Mouse (Mus musculus) megakaryocyte, embryonic 14.5 days (primary cell): Measurements from ENCODE around the gene Acss2. TPM values are rescaled to one million over a fixed set of nuclear protein-coding genes. Genes with fewer than 3 reads are reported as not detected.

Experiments used
- H3K27me3 ChIP-seq: replicated peaks from 2 replicates; pipeline ENCODE3; 2012; ENCODE audit warnings: inconsistent platforms
- H3K36me3 ChIP-seq: replicated peaks from 2 replicates; pipeline ENCODE3; 2012; ENCODE audit warnings: low read length, inconsistent platforms, mixed read lengths
- H3K4me1 ChIP-seq: 2 replicates; pipeline ENCODE4 v1.6.1; 2012; ENCODE audit warnings: inconsistent platforms
- H3K4me3 ChIP-seq: replicated peaks from 2 replicates; pipeline ENCODE3; 2012; ENCODE audit warnings: moderate library complexity, mild to moderate bottlenecking, inconsistent platforms
- H3K9me3 ChIP-seq: 2 replicates; pipeline ENCODE4 v1.6.1; 2012; ENCODE audit warnings: inconsistent platforms
- FLI1 ChIP-seq: IDR thresholded peaks from 2 replicates; pipeline ENCODE4 v1.6.1; 2012; ENCODE audit warnings: low read length, inconsistent platforms, mixed read lengths
- GATA1 ChIP-seq: IDR thresholded peaks from 3 replicates; pipeline ENCODE4 v1.6.1; 2012; ENCODE audit warnings: mixed read lengths, low read length, inconsistent platforms, borderline replicate concordance
- polyA plus RNA-seq: library from polyadenylated mRNA; stranded (reverse); fragments of >175 nt; gene quantifications from 2 replicates; pipeline ENCODE4 v1.2.3, GENCODE M21; 2012; ENCODE audit warnings: low replicate concordance; ENCODE audit not compliant: insufficient read depth

The Acss2 gene
- polyA plus RNA-seq, 1 experiment: 10.2 TPM

DNA sequence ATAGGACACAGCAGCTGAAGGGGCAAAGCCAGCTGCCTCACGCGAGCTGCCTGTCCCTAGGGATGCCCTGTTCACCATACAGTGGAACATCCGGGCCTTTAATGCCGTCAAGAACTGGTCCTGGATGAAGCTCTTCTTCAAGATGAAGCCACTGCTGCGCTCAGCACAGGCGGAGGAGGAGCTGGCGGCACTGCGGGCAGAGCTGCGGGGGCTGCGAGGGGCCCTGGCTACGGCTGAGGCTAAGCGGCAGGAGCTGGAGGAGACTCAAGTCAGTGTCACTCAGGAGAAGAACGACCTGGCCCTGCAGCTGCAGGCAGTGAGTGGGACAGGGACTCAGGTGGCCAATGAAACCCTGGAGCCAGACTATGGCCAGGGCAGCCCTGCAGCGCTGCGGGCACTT, 108.5 kb downstream of the Acss2 start:
- H3K4me1 ChIP-seq: peaks cover 63% of the 10 kb centered on the region
- TF ChIP-seq FLI1 (no peak), GATA1 (no peak)
- H3K27me3 ChIP-seq: peaks cover 76% of the 10 kb centered on the region
- peaks cover 16% of the 10 kb centered on the region for H3K36me3 ChIP-seq
- no peak overlapping the region for H3K4me3 ChIP-seq
- H3K9me3 ChIP-seq: no peaks in the 10 kb centered on the region

DNA sequence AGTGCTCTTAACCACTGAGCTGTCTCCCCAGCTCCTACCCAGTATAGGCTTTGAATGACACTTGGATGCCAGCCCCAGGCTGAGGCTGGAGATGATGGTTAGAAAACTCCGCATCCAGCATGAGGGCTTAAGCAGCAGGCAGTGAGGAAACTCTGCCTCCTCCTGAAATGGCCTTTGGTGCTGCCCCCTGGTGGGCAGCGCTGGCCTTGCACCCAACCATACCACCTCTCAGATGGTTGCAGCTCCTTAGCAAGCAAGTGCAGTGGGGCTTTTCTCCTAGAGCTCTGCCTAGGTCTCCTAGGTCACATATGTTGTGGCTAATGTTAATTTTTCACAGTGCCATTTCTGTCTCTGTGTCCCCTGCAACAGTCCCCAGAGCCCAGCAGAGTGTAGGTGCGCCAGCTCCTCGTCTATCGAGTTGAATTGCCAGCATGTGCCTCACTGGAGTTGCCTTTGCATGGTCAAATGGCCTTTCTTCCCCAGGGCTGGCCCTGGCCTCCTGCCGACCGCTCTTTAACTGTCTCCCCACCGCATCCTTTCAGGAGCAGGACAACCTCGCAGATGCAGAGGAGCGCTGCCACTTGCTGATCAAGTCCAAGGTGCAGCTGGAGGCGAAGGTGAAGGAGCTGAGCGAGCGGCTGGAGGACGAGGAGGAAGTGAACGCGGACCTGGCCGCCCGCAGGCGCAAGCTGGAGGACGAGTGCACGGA, 109.4 kb downstream of the Acss2 start:
- Histone ChIP-seq H3K36me3 (peaks cover 25% of the 10 kb centered on the region), H3K4me3 (no peak overlapping the region), H3K4me1 (peaks cover 60% of the 10 kb centered on the region), H3K27me3 (peaks cover 73% of the 10 kb centered on the region), H3K9me3 (no peaks in the 10 kb centered on the region)
- TF ChIP-seq FLI1: no peak
- no peak for TF ChIP-seq GATA1

DNA sequence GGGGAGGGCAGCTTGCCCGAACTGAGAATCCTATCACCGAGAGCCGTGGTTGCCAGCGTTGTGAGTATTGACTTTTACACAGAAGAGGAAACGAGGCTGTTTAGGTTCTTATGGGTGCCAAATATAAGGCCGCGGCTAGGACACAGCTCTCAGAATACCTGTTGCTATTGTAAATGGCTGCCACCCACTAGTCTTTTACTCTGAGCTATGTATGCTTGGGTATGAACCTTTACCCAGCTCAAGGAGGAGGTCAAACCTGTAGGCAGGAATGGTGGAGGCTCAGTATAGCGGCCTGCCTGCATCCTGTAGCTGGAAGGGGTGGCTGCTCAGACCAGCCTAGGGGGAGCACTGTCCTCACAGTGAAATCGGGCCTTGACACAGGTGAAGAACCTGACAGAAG, 110.4 kb downstream of the Acss2 start:
- H3K27me3 ChIP-seq: peaks cover 64% of the 10 kb centered on the region
- no peak for TF ChIP-seq FLI1
- no peak for TF ChIP-seq GATA1

DNA sequence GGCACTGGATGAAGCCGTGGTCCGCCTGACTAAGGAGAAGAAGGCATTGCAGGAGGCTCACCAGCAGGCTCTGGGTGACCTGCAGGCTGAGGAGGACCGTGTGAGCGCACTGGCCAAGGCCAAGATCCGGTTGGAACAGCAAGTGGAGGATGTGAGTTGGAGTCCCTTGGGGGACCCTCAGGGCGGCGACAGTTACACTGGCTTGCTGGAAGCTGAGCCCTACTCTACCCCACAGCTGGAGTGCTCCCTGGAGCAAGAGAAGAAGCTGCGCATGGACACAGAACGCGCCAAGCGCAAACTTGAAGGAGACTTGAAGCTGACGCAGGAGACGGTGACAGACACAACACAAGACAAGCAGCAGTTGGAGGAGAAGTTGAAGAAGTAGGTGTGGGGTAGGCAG, 110.8 kb downstream of the Acss2 start:
- Histone ChIP-seq H3K36me3 (peaks cover 38% of the 10 kb centered on the region), H3K4me3 (no peak overlapping the region), H3K4me1 (peaks cover 48% of the 10 kb centered on the region), H3K27me3 (peaks cover 60% of the 10 kb centered on the region), H3K9me3 (no peaks in the 10 kb centered on the region)
- TF ChIP-seq FLI1 (no peak), GATA1 (no peak)

More for the DNA sequence above, 110.4 kb downstream of the Acss2 start:
- H3K9me3 ChIP-seq: no peaks in the 10 kb centered on the region
- H3K4me1 ChIP-seq: peaks cover 51% of the 10 kb centered on the region
- no peak overlapping the region for H3K4me3 ChIP-seq
- peaks cover 34% of the 10 kb centered on the region for H3K36me3 ChIP-seq

DNA sequence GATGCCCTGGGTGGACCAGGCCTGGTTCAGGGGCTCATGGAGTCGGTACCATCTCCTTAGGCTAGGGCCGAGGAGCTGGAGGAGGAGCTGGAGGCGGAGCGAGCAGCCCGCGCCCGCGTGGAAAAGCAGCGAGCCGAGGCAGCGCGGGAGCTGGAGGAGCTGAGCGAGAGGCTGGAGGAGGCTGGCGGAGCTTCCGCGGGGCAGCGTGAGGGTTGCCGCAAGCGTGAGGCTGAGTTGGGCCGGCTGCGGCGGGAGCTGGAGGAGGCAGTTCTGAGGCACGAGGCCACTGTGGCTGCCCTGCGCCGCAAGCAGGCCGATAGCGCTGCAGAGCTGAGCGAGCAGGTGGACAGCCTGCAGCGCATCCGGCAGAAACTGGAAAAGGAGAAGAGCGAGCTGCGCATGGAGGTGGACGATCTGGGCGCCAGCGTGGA, 111.5 kb downstream of the Acss2 start:
- peak overlapping the region; percentile 91 for H3K4me3 ChIP-seq
- H3K4me1 ChIP-seq: peaks cover 47% of the 10 kb centered on the region
- H3K36me3 ChIP-seq: peaks cover 46% of the 10 kb centered on the region
- peaks cover 58% of the 10 kb centered on the region for H3K27me3 ChIP-seq
- H3K9me3 ChIP-seq: no peaks in the 10 kb centered on the region
- TF ChIP-seq GATA1 (no peak), FLI1 (no peak)

DNA sequence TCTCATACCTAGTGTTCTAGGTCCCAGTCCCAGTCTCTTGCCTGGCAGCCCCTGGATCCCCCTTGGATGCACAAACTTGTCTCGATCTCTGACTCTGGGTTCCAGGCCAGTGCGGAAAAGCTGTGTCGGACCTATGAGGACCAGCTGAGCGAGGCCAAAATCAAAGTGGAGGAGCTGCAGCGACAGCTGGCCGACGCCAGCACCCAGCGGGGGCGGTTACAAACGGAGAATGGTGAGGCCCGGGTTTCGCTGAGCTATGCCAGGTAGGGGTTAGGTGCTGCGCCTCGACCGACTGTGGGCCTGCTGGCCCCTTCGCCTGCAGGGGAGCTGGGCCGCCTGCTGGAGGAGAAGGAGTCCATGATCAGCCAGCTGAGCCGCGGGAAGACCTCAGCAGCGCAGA, 112.4 kb downstream of the Acss2 start:
- Histone ChIP-seq H3K27me3 (peaks cover 58% of the 10 kb centered on the region), H3K36me3 (peaks cover 55% of the 10 kb centered on the region), H3K9me3 (no peaks in the 10 kb centered on the region), H3K4me3 (no peak overlapping the region), H3K4me1 (peaks cover 38% of the 10 kb centered on the region)
- no peak for TF ChIP-seq FLI1
- no peak for TF ChIP-seq GATA1

DNA sequence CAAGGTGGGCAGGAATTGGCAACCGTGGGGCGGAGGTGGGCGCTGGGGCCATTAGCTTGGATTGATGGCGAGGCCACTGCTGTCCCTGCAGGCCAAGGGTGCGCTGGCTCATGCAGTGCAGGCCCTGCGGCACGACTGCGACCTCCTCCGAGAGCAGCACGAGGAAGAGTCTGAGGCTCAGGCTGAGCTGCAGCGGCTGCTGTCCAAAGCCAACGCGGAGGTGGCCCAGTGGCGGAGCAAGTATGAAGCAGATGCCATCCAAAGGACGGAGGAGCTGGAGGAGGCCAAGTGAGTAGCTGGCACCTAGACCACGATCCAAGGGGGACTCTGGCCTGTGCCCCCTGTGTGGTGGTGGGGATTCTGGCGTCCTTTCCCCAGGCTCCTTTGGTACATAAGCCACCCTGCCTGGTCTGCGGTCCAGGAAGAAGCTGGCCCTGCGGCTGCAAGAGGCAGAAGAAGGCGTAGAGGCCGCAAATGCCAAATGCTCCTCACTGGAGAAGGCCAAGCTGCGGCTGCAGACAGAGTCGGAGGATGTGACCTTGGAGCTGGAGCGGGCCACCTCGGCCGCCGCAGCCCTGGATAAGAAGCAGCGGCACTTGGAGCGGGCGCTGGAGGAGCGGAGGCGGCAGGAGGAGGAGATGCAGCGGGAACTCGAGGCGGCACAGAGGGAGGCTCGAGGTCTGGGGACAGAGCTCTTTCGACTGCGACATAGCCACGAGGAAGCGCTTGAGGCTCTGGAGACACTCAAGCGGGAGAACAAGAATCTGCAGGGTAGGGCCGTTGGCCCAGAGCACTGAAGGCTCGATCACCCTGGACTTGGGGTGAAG, 113.1 kb downstream of the Acss2 start:
- H3K27me3 ChIP-seq: peaks cover 54% of the 10 kb centered on the region
- no peak overlapping the region for H3K4me3 ChIP-seq
- no peak for TF ChIP-seq GATA1
- TF ChIP-seq FLI1: no peak
- H3K4me1 ChIP-seq: peaks cover 32% of the 10 kb centered on the region
- peaks cover 61% of the 10 kb centered on the region for H3K36me3 ChIP-seq
- no peaks in the 10 kb centered on the region for H3K9me3 ChIP-seq

DNA sequence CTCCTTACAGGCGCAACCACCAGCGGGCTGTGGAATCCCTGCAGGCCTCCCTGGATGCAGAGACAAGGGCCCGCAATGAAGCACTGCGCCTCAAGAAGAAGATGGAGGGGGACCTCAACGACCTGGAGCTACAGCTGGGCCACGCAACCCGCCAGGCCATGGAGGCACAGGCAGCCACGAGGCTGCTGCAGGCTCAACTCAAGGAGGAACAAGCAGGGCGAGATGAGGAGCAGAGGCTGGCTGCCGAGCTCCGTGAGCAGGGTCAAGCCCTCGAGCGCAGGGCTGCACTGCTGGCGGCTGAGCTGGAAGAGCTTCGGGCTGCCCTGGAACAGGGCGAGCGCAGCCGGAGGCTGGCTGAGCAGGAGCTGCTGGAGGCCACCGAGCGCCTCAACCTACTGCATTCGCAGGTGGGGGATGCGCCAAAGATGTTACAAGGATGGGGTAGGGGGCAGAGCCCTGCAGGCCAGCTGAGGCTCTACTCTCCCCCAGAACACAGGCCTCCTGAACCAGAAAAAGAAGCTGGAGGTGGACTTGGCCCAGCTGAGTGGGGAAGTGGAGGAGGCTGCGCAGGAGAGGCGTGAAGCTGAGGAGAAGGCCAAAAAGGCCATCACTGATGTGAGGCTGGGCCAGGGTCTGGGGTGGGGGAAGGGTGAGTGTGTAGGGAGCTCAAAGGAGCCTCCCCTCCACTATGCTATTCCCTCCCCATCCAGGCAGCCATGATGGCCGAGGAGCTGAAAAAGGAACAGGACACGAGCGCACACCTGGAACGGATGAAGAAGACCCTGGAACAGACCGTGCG, 114.6 kb downstream of the Acss2 start:
- H3K36me3 ChIP-seq: peaks cover 76% of the 10 kb centered on the region
- H3K4me1 ChIP-seq: peaks cover 26% of the 10 kb centered on the region
- no peaks in the 10 kb centered on the region for H3K9me3 ChIP-seq
- peaks cover 43% of the 10 kb centered on the region for H3K27me3 ChIP-seq
- H3K4me3 ChIP-seq: no peak overlapping the region
- TF ChIP-seq FLI1 (no peak), GATA1 (no peak)

DNA sequence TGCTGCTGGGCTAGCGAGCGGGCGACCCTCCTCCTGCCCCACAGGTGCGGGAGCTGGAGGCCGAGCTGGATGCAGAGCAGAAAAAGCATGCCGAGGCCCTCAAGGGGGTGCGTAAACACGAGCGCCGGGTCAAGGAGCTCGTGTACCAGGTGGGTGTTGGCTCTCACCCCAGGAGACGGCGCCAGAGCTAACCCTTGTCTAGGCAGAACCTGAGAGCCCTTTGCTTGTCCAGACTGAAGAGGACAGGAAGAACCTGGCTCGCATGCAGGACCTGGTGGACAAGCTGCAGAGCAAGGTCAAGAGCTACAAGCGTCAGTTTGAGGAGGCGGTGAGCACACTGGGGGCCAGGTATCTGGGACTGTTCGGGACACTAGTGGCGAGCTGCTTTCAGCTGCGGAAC, 115.4 kb downstream of the Acss2 start:
- H3K36me3 ChIP-seq: peaks cover 84% of the 10 kb centered on the region
- peaks cover 22% of the 10 kb centered on the region for H3K4me1 ChIP-seq
- TF ChIP-seq FLI1 (no peak), GATA1 (no peak)
- H3K9me3 ChIP-seq: no peaks in the 10 kb centered on the region
- H3K4me3 ChIP-seq: no peak overlapping the region
- peaks cover 36% of the 10 kb centered on the region for H3K27me3 ChIP-seq
